Mouse (Mus musculus) urinary bladder, adult 2 months (tissue): ENCODE measurements around the gene Stn1. TPM values are rescaled to one million over a fixed set of nuclear protein-coding genes. Genes with fewer than 3 reads are reported as not detected.

Source experiments
- DNase-seq: peaks from one replicate; pipeline ENCODE4 v3.0.0; 2022; ENCODE audit warnings: low spot score
- polyA plus RNA-seq: library from polyadenylated mRNA; depleted of rRNA; stranded (reverse); fragments of >200 nt; gene quantifications from 2 replicates; pipeline ENCODE4 v1.2.3, GENCODE M21; 2012

Stn1 gene
- polyA plus RNA-seq, 1 experiment: 21.2 TPM

DNA sequence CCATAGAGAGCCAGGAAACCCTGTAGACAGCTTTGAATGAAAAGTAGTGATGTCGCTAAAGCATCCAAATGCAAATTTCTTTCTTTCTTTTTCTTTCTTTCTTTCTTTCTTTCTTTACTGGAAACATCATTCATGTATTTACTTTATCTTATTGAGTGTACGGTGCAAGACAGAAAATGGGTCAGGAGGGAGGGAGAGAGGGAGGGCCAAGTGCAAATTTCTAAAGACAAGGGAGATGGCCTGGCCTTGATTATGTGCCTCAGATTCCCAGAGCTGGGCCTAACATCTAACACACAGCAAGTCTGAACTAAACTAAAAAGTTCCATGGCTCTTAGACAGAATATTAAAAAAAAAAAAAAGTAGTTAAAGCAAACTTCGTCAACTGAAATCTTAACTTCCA lies 63.9 kb downstream of the Stn1 start:
- DNase-seq: no peak

DNA sequence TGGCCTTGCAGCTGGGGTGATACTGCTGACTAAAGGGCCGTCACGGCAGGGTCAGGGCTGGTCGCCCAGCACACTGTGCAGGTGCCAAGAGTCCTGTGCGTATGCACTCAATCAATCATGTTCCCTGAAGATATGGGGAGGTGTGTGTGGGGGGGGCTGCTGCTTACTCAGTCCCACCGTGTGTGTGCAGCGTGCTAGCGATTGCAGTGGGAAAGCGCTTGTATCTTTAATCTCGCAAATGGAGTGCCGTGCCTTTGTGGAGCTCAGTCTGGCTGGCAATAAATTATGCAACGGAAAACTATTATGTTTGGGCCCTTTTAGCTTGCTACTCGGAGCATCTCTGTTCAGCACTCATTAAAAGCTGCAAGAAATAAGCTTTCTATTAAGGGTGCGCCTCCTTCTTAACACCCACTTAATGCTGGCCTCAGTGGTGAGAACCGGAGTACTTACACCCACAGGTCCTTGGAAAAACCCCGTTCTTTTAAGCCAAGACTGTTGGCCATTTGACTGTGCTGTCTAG lies 64.4 kb downstream of the Stn1 start:
- no peak for DNase-seq

DNA sequence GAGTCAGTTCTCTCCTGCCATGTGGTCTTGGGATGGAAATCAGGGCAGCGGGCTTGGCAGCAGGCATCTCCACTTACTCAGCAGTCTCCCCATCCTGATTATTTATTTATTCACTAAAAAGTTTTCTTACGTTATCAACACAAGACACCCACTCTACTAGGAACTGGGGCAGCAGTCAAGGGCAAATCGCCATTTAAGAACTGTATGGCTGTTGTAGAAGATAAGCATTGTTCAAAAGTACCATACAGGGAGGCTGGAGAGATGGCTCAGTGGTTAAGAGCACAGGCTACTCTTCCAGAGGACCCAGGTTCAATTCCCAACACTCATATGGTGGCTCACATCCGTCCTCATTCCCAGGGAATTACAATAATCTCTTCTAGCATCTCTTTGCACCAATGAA lies 65.5 kb downstream of the Stn1 start:
- DNase-seq: no peak

DNA sequence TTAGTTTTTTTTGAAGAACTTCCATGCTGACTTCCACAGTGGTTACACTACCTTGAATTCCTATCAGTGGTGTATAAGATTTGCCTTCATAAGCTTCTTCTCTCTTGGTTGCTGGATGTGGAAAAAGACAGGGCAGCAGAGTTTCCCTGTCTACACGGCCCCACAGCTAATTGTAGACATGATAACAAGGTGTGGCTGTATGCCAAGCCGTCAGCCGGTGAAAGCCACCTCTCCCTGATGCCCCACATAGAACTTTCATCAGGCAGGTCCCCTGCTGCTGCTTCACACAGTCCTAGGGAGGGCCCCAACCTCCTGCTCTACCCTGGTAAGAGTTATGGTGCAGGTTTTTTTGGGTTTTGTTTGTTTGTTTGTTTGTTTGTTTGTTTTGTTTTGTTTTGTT lies 68.6 kb downstream of the Stn1 start:
- no peak for DNase-seq

DNA sequence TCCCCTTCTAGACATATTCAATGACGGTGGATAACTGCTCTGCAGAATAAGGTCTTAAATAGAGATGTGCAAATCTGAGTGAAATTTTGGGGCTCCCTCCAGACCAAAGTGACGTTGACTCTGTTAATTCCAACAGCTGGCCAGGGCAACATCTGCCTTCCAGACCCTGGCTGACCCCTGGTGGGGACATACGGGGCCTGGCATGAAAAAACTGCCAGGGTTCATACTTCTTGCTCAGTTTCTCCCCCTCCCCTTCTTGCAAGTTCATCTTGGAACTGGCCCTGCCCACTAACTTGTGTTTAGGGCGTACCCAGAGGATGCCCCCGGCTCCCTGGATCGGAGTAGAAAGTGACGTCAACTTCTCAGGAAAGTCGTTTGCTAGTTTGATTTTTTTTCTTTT lies 70.5 kb downstream of the Stn1 start:
- no peak for DNase-seq

DNA sequence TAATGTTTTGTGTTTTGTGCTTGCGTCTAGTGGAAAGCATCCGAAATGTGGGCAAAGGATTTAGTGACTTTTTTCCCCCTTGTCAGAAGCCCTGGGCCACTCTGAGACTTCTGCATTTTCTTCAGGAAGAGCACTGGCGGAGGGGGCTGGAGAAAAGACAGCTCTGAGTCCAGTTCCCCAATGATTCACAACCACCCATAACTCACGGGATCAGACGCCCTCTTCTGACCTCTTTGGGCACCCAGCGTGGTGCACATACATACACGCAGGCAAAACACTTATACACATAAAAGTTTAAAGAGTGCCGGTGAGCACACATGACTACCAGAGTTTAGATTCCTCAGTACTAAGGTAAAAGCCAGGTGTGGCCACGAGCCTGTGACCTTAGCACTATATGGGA lies 71.8 kb downstream of the Stn1 start:
- no peak for DNase-seq

DNA sequence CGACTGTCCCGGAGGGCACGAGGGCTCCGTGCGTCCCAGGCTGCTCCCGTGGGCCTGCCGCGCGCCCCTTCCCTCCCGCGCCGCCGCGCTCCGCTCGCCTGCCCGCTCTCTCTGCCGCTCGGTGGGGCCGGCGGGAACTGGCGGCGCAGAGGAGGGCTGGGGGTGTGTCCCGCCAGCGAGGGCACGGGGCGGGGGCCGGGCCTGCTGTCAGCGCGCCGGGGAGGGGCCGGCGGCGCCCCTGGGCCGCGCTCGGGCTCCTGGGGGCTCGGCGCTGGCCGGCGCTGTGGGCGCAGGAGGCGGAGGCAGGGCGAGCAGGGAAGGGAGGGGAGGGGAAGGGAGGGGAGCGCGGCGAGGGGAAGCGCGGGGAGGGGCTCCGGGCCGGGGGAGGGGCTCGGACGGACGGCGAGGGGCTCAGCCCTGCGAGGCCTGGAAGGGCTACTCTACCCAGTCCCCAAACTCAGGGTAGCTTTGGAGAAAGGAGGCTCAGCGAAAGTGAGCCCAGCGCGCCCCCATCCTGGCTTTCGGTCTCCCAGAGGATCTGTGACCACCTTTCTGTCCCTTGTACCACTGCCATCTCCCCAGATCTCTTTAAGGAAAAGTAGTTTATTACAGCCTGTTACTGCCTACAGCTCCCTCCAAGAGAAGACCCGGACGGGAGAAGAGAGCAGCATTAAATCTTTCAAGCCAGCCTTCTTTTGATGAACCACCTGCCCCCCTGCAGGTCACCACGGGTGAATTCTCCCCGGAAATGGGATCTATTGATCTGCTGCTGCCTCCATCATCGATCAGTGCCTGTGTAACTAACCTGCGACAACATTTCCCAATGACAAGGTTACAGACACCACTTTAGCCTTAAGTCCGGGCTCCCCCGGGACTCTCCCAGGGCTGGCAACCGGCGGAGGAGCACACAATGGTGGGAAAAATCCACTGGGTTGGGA lies 72.7 kb downstream of the Stn1 start, which contains the start of gene Sh3pxd2a:
Gene Sh3pxd2a (minus strand): TSS at position 98 of the 938 bp plus-strand sequence.
- DNase-seq: no peak

DNA sequence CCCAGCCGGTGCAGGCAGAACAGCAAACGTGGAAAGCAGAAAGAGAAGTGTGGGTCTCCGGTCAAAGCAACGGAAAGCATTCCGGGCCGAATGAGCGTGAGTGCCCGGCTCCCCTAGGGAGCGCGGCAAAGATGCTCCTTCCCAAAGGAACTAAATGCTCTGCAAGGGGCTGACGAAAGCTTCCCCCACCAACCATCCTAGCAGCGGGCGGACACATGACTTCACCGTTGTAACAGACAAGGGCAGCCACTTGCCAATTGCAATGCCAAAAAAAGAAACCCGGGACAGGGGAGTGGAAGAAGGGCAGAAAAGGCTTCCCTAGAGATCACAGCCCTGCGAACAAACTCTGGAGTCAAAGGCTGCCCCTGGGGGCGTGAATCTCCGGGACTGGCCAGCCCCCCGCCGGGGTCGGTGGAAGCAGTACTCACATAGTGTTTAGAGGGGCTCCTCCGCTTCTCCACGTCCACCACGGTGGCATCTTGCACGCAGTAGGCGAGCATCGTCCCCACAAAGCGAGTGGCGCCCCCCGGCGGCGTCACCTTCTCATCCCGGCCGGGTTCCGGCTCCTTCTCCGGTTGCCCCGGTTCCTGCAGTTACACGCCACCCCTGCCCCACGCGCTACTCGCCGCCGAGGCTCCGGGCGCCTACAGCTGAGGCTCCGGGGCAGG lies 73.5 kb downstream of the Stn1 start:
- DNase-seq: peak; percentile 74

DNA sequence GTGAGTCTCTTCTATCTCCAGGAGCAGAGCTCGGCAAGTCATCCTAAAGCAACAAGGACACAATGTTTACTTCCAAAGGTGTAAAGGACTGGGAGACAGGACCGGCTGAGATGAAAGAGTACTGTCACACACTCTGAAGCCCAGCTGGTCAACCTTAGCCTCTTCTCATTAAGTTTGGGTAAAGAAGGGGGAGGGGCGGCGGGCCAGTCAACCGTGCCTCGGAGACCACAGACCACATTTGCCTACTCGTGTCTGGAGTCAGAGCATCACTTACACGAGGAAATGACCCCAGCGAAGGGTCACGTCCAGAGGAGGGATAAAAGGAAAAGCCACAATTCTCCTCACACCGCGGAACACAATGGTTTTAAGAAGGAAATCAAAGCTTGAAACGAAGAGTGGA lies 74.1 kb downstream of the Stn1 start:
- no peak for DNase-seq

DNA sequence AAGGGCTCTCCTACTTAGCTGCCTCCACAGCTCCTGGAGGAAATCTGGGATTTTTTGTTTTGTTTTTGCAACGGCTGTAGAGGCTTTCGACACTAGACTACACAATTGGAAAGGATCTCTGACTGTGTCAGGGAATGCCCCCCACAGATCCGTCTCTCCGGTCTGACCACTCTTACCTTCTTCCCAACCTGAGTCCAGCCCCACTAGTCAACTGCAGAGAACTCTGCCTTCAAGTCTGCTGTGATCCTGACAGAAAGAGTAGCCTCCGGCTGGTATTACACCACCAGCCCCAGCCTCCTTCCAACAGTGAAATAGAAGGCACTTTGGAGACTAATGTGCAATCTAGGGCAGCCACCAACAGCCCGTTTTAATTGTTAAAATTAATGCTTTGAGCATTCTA lies 74.6 kb downstream of the Stn1 start:
- DNase-seq: no peak

DNA sequence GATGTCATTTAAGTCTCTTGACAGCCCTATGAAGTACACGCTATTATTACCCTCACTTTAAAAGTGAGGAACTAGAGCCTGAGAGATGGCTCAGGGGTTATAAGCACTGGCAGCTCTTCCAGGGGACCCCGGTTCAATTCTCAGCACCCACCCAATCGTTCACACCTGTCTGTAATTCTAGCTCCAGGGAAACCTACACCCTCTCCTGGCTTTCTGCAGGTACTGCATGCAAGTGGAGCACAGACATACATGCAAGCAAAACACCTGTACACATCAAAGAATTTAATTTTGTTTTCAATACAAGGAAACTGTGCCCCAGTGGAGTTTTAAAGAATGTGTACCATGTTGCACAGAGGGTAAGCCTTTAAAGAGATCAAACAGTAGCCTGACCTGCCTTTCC lies 75.5 kb downstream of the Stn1 start:
- DNase-seq: no peak

DNA sequence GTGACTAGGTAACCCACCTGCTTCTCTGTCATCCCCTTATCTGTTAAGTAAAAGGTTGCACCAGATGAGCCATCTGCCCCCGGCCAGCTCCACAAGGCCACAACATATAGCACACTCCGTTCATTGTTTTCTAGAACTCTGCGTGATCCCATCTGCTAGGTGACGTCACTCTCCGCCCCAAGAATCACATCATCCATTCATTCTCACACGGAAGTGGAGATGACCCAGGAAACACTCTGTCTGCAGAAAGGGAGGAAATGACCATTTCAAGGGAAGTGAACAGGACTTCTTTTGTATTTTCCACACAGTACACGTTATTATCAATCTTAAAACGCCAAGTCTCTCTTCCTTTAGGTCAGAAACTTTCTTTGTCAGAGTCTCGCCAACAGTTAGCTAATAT lies 75.9 kb downstream of the Stn1 start:
- DNase-seq: no peak

DNA sequence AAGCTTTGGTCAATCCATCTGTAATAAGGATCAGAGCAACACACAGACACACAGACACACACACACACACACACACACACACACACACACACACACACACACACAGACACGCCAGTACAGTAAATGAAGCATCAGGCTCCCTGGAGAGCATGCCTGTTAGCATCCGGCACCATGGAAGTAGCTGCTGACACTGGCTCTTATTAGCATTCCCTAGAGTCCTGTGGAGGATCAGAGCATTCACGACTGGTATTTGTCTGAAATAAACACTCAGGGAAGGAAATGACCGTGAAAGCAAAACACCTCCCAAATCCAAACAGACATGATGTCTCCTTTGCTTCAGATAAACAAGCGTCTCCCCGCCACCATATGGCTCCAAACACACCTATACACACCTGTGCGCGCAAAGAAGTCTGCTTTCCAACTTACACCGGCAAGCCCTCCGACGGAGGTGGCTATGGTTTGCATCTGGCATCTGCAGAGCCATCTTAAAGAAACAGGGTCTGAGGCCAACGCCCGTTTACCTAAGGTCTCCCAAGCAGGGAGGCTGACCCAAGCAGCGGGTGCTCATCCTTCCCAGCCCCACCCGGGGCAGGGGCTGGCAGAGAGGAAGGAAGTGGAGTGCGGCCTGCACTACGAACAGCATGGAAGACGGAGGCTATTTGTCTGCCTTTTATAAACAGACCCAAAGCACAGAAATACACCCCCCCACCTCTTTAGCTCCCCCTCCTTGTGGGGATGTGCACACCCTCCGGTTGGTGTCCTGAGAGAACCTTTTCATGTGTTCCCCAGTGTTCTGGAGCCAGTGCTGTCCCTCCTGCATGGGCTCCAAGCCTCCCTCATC lies 77.0 kb downstream of the Stn1 start:
- DNase-seq: no peak

DNA sequence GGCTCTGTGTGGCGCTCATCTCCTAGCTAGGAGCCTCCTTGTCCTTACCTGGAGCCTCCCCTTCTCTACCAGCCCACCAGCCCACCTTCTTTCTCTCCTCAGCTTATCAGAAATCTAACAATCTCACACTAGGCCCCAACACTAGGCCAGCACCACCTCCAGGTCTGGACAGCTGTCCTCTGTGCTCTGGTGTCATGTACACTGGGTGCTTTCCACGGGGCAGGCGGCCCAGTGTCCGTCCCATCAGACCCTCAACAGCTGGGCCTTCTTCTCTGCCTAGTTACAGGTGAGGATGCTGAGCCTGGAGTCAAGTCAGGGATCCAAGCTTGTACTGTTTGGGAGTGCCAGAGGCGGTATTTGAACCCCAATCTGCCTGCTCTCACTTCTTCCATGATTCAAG lies 78.1 kb downstream of the Stn1 start:
- no peak for DNase-seq

DNA sequence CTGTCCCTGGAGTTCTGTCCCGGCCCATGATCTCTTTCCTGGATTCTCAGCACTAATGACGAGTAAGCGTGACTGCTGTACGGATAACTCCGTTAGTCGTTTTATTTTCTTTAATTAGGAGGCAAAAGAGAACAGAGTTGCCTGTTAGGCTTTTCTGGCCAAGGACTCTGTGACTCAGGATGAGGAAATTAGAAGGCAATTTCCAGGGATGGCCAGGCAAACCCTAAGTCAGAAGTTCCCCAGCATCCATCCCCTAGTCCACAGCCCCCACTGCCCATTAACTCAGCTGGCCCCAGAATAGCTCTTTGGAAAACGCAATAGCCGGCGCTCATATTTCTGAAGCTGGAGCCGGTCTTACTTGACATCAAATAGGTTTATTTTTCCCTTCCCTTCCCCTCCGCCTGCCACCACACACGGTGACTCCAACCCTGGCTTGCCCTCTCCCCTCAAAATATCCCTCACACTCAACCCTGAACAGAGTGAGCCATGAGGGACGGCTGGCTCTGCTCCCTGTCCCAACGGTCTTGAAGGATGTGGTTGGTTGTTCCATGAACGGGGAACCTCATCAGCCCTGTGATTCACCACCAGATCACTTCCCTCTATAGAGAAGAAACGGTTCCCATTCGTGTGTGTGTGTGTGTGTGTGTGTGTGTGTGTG lies 78.7 kb downstream of the Stn1 start:
- no peak for DNase-seq

DNA sequence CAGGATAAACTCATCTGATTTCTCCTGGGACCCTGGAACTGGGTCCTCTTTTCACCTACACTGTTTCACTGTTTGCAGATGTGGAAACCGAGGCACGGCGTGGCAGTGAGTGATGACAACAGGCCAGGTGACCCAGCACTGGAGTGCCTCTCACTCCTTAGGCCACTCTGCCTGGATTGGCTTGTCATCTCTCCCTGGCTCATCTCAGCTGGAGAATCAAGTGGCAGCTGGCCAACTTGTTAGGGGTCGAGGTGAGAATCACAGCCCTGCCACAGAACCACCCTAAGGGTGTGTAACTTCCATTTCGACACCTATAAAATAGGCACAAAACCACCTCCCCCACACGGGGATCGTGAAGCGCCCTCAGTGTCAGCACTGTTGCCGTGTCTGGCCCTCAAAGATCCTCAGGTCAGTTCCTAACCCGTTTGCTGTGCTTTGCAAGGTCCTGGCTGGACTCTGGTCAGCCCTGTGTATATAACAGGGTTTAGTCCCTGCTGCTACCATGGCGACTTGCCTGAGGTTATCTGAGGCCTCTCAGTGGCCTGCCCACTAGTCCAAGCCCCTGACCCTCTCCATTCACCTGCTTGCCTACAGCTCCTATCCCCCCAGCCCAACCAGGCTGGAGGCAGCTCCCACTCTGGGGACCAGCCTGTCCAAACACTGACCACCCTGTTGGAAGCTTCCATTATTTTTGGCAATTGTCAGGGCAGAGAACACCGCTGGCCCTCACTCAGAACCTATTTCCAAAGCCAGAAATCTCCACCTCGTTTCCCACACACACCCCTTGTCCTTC lies 79.4 kb downstream of the Stn1 start:
- DNase-seq: no peak

DNA sequence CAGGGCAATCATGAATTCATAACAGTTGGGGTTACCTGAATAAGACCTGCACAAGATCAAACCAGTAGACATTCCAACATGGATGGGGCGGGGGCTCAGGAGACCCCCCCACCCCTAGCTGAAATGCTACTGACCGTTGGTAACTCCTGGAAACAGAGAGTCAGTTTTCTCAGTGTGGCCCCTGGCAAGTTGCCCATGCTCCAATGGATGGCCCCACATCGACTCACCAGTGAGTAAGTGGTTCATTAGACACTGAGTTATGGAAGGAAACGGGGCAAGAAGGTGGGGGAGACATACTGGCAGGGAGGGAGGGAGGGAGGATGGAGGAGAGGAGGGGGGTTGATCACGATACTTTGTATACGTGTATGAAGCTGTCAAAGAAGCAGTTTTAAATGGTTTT lies 81.3 kb downstream of the Stn1 start:
- no peak for DNase-seq

DNA sequence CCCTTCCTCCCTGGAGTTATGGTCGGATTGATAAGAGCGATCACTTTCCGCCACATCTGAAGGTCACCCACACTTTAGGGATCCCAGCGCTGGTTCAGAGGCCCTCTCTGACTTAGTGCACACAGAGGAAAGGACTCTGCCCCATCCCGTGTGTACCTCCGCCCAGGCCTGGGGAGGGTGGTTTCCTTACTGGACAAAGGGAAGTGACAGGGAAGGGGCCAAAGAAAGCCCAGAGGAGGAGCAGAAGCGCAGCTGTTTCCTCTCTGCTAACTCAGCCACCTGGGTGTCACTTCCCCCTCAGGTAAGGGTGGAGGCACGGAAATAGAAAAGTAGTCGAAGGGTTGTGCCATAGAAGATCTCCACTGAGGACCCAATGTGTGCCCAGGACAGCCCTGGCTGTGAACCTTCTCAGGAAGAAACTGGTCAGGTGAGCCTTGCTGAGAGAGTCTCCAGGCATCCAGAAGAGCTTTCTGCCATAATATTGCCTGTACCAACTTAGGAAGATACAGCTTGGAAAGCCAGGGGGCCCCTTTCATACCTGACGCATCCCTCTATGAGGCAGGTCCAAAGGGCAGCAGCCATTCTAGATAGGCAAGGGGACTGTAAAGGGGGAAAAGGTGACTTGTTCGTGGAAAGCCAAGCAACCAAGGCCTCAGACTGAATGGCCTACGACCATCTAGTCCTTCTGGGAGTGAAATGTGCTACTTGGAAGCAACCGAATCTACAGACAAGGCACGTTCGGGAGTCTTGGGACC lies 82.1 kb downstream of the Stn1 start:
- no peak for DNase-seq

DNA sequence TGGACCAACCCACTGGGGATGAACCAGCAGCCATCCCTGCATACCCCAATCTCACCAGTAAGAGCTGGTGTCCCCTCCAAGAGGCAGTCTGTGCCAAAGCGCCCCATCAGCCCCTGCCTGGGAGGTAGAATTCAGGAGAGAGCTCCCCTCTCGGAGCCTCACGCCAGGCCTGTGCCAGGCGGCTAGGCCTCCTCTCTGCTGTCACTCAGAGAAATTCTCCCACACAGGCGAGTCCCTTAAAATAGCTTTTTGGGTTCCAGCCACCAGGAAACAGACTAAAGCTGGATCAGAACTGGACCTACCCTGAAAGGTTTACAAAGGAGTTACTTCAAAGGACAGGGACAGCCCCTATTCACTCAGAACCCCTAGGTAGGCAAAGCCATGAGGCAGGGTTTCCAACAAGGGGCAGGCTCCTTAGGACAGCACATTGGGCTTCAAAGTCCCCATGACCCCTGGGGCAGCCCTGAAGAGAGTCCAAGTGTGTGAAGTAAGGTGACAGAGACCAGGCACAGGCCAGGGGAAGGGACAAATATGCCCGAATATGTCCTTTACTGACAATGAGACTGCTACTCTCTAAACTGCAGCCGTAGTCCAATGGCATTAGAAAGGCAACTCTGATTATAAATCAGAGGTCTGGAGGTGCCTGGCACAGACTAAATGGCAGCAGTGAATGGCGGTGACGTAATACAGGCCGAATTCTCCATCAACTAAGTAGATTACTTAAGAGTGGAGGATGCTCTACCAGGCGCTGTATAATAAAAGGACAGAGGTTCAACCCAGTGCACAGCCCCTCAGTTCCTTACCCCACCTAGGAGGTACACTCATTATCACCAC lies 82.9 kb downstream of the Stn1 start:
- DNase-seq: no peak
